Mouse (Mus musculus): ENCODE data around the gene Sctr.

The Sctr gene

DNA sequence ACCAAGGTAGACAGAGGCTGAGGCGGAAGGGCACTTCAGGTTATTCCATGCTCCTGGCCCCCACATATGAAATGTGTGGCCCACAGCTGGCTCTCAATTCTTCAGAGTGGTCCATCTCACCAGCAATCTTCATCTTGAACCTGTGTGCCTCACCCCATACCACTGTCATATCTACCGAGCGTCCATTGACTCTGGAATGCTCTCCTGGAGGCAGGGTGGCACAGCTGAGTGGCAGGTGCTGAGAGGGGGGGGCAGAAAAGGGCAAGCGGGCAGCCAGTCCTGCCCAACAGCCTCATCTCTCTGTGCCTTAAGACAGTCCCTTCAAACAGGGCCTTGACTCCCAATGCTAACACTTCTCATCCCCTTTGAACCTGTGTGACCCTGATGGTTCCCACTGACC, 64.4 kb downstream of the Sctr start:
- no peak for DNase-seq

GRCm38 (mm10) chr1:120072900-120073299, 66.2 kb downstream of the Sctr start:
- peak; percentile 26 for DNase-seq

DNA sequence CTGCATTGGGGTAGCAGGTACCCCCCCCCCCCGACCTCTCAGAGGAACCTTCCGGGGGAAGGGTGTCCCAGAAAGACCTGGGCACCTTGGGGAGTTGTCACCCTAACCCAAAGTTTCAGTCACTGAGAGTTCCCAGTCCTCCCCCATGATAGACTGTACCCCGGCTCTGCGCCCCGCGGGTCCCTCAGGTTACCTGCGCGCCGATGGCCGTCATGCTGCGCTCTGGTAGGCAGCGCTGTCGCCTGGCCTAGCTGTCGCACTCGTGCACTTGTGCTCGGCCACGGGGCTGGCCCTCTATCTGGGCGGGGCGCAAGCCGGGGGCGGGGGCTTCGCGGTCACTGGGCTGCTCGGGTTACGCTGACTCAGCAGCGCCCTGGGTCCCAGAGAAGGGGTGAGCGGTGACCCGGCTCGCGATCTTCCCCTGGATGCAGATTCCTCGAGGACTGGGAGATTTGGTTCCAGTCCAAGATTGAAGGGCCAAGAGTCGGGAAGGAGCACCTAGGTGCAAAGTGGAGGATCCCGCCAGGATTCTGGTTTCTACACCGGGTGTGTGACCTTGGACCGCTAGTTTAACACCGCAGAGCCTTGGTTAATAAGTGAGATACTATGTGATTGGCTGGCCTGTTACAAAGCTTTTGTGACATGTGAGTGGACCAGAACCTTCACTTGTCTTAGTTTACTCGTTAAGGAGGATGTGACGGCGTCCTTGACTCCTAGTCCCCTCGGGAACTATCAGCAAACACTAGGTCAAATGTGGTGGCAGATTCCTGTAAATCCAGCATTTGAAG, 67.0 kb downstream of the Sctr start, which contains the start of gene Tmem37:
TSS of gene Tmem37 (minus strand) at position 556 of the 788 bp plus-strand sequence.
- DNase-seq: peak; percentile 22

DNA sequence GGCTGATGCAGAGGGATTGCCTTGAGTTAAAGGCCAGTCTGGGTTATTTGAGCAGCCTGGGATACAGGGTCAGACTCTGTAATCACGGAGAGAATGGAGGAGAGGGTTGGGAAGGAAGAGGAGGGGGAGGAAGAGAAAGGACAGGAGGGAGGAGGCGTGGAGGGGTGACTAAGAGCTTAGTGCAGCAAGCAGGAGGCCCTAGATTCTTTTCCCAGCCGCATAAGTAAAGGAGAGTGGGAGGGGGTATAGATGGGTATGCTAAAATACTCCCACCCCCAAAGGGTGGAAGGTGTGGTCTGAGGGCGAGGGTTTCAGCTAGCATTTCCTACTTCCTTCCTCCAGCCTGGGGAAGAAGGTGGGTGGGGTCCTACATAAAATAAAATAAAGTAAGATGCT, 67.6 kb downstream of the Sctr start:
- DNase-seq: no peak

DNA sequence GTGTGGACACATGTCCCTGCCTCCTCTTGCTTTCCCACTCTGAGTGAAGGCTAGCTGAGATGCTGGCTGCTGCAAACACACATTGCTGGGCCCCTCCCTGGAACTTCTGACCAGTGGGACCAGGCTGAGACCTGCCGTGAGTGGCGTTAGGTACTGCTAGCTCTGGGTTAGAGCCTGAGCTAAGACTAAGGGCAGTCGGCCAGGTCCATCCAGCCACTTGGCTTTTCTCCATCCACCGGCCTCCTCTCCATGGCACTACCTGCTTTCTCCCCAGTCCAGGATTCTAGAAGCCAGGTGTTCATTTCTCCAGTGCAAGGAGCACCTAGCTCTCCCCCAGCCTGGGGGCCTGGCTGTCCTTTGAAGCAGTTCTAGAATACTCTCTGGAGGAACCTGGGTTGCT, 68.2 kb downstream of the Sctr start:
- peak; percentile 19 for DNase-seq

- no peak for DNase-seq
These were observed 68.8 kb downstream of the Sctr start for GRCm38 (mm10) chr1:120075507-120075906.

DNA sequence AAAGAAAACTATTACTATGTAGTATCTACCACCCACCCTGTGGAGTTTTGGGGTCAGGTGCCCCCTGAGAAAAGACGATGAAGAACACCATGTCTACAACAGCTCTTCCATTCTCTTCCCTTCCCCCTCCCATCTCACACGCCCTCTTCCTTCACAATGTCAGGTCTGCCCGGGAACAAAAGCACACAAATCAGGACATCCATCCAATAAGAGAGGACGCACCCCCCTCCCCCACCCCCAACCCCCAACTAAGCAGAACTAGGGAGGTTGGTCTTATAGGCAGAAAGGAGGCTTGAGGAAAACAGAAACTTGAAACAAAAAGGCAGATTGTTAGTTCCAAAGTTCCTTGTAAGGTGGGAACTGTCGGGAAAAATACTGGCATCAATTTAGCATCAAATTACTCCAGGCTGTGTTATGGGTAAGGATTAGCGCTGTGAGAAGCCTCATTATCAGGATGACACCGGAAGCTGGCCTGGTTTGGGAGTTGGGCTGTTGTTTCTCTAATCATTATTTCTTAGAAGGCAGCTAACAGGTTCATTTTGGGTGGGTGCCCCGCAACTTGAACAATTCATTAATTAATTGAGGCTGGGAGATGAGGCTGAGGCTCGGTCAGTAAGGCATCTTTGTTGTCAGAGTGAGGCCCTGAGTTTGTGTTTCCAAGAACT, 71.2 kb downstream of the Sctr start:
- DNase-seq: no peak

GRCm38 (mm10) chr1:120080632-120081031, 73.9 kb downstream of the Sctr start:
- no peak for DNase-seq

GRCm38 (mm10) chr1:120082957-120083585, 76.4 kb downstream of the Sctr start:
- no peak for DNase-seq

DNA sequence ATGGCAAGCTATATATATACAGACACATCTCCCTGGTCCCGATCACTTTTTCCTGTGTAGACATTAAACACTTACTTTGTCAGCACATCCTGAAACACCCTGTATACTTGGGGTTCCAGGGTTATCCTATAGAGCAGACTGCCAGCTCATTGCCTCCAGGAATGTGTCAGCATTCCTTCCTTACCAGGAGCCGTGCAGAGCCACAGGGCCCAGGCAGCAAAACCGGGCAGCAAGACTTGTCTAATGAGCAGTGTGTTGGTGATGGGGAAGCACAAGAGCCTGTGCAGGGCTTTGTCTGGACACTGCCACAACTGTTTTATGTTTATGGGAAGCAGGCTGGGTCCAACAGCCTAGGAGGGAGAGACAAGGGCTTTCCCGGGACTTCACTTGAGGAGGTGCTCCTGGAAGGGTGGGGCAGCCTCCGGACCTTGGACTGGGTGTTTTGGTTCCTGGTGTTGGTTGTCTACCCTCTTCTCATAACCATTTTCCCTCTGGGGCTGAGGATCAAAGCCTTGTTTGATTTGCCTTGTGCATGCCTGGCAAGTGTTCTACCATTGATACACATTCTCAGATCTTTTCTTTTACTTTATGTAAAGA, 77.3 kb downstream of the Sctr start:
- DNase-seq: no peak

DNA sequence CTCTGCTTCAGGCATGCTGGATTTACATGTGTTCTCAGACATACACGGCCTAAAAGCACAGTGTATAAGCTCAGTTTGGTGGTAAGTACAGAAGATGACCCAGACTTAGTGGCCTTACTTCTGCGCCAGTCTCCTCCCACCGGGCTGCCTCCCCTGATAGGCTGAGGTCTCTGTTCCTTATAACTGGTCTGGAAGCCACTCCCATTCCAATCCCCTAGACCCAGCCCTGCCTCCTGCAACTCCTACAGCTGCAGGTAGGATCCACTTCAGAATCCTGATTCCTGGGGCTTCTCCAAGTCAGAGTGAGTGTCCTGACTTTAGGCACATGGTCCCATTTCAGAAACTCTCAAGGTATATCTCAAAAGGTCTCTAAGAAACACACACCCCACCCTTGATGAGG, 79.0 kb downstream of the Sctr start:
- no peak for DNase-seq

GRCm38 (mm10) chr1:120086644-120087043, 80.0 kb downstream of the Sctr start:
- no peak for DNase-seq

DNA sequence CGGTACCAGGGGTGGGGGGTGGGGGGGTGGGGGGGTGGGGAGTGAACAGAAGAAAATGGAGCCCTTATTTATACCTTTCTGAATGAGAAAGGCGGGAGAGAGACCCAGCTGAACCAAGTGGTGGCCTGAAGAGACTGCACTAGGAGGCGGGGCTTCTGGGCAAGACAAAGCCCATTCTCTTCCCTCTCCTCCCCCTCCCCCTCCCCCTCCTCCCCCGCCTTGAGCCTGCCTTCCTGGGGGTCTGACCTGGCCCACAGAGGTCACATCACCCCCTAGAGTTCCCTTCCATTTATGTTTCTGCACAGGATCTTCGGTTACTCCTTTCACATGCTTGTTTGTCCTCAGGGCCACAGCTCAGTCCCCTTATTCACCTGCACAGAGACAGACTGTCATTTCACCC, 82.5 kb downstream of the Sctr start:
- DNase-seq: no peak

GRCm38 (mm10) chr1:120090880-120091570, 84.3 kb downstream of the Sctr start:
- no peak for DNase-seq

GRCm38 (mm10) chr1:120093482-120094134, 86.9 kb downstream of the Sctr start:
- peak; percentile 81 for DNase-seq

DNA sequence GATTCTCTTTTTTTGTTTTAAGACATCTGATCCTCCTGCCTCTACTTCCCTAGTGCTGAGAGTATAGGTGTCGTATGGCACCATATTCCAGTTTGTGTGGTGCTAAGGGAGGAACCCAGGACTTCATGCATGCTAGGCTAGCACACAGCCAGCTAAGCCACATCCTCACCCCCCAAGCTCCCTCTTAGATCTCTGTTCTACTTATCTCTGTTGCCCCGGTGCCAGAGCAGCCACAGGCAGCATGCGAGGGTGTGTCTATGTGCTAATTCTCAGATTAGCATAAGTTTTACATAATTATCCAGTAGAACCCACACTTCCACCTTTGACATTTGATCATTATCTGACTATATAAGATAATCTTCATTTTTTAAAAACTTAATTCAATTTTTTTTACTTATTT, 88.2 kb downstream of the Sctr start:
- no peak for DNase-seq

GRCm38 (mm10) chr1:120098327-120098726, 91.6 kb downstream of the Sctr start:
- DNase-seq: peak; percentile 61

- no peak for DNase-seq
These were observed 92.8 kb downstream of the Sctr start for GRCm38 (mm10) chr1:120099483-120099882.

GRCm38 (mm10) chr1:120100456-120101226, 93.9 kb downstream of the Sctr start:
- no peak for DNase-seq

GRCm38 (mm10) chr1:120101227-120101609, 94.5 kb downstream of the Sctr start:
- no peak for DNase-seq

DNA sequence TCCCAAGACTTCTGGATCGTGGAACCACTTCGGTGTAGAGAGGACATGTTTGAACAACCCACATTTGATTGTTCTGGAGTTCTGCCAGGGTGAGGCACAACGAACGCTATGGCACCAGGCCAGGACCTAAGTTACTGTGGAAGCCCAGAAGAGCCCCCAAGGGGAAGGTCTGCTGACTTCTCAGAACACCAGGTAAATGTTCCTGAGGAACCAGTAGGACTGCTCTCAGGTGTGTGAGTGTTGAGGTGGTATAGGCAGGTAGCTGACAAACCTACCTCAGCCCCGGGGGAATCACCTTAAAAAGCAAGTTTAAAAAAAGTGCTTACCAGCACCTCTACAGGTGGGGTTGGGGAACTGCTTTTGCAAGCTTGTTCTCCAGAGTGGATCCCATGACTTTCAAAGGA, 98.9 kb downstream of the Sctr start:
- no peak for DNase-seq

Measured in cerebellum, adult 8-10 months (tissue).